Mouse (Mus musculus) embryo, embryonic 10 days (tissue): ENCODE data around the gene Abca7.
A peak's percentile ranks its signal among the peaks of the same experiment; 100 is the strongest.
"Not testable (repeated sequence)": the region's sequence is repeated elsewhere in the genome, so short reads cannot be mapped to it uniquely, and the experiment has no call there.

ENCODE experiments used
- DNase-seq: peaks from one replicate; pipeline ENCODE4 v3.0.0-alpha.2; 2015; ENCODE audit warnings: low spot score

Gene Abca7

GRCm38 (mm10) chr10:79996272-79997033, at the start of gene Abca7:
Gene Abca7 (plus strand): TSS chr10:79996494.
- DNase-seq, result peak; percentile 93

- DNase-seq, result peak; percentile 82
Measured at GRCm38 (mm10) chr10:79946752-79947322, 49.5 kb upstream of the Abca7 start.

GRCm38 (mm10) chr10:79947502-79947901, 48.8 kb upstream of the Abca7 start:
- no peak for DNase-seq

- DNase-seq, result no peak
Measured at GRCm38 (mm10) chr10:79949873-79950272, 46.4 kb upstream of the Abca7 start.

- DNase-seq, result no peak
Measured at GRCm38 (mm10) chr10:79950661-79951060, 45.6 kb upstream of the Abca7 start.

GRCm38 (mm10) chr10:79953946-79954345, 42.3 kb upstream of the Abca7 start:
- DNase-seq, result peak; percentile 49

GRCm38 (mm10) chr10:79955691-79956090, 40.6 kb upstream of the Abca7 start:
- no peak for DNase-seq

- DNase-seq, result peak; percentile 71
Measured at GRCm38 (mm10) chr10:79956643-79957154, 39.6 kb upstream of the Abca7 start.

GRCm38 (mm10) chr10:79958140-79958816, 38.0 kb upstream of the Abca7 start:
- peak; percentile 95 for DNase-seq

- not testable (repeated sequence) for DNase-seq
Measured at GRCm38 (mm10) chr10:79959412-79959811, 36.9 kb upstream of the Abca7 start.

GRCm38 (mm10) chr10:79959847-79960601, 36.3 kb upstream of the Abca7 start, which contains the start of gene Wdr18:
Gene Wdr18 (plus strand): TSS chr10:79960152.
- peak; percentile 100 for DNase-seq

- DNase-seq, result no peak
Measured at GRCm38 (mm10) chr10:79960671-79961294, 35.5 kb upstream of the Abca7 start.

- no peak for DNase-seq
Measured at GRCm38 (mm10) chr10:79964727-79965126, 31.6 kb upstream of the Abca7 start.

GRCm38 (mm10) chr10:79965325-79965724, 31.0 kb upstream of the Abca7 start:
- DNase-seq, result no peak

- no peak for DNase-seq
Measured at GRCm38 (mm10) chr10:79966886-79967400, 29.4 kb upstream of the Abca7 start.

- DNase-seq, result no peak
Measured at GRCm38 (mm10) chr10:79968181-79968580, 28.1 kb upstream of the Abca7 start.

- DNase-seq, result no peak
Measured at GRCm38 (mm10) chr10:79969124-79969568, 27.1 kb upstream of the Abca7 start.

GRCm38 (mm10) chr10:79970415-79971182, 25.7 kb upstream of the Abca7 start, which contains the start of gene Grin3b:
Gene Grin3b (plus strand): TSS chr10:79970715.
- peak; percentile 39 for DNase-seq

- peak; percentile 42 for DNase-seq
Measured at GRCm38 (mm10) chr10:79971183-79971497, 25.2 kb upstream of the Abca7 start.

GRCm38 (mm10) chr10:79972831-79973230, 23.5 kb upstream of the Abca7 start:
- no peak for DNase-seq
